Mouse (Mus musculus) ovary, postnatal 36 days (tissue): ENCODE results near the gene St8sia6.

Experiments
- DNase-seq: peaks from one replicate; pipeline ENCODE4 v3.0.0; 2022; ENCODE audit warnings: low spot score, mixed read lengths

The St8sia6 gene

DNA sequence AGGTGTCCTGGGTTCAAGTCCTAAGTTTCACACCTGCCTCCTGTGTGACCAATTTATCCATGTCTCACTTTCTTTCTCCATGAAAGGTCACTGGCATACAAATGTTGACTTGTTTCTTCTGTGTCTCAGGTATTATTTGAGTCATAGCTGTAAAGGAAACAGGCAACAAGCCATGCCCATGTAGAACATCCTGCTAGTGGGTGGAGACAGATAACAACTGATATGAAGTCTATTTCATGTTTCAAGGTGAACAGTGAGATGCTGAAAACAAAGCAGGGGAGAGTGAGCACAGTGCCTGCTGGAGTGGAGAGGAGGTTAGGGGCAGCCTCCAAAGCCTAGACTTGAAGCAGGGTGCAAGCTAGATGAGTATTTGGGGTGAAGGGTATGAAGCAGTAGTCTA, 33.5 kb downstream of the St8sia6 start:
- DNase-seq = no peak

GRCm38 (mm10) chr2:13757412-13757811, 36.5 kb downstream of the St8sia6 start:
- no peak for DNase-seq

DNA sequence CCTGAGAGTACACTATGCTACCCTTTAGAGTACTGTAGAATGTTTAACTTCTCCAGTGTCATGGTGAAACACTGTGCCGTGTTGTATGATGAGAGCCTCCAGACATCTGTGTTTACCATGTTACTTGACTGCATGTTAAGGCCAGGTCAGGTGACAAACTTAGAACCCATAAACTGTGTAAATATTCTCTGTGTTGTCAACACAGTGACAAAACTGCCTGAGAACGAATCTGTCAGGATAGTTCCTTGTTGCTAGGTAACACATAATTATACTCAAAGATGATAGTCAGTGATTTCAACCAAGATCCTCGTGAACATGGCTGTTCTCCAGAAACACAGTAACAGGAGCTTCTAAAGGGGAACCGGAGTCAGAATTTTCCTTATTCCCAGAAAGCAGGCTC, 38.1 kb downstream of the St8sia6 start:
- DNase-seq = no peak

GRCm38 (mm10) chr2:13751691-13752090, 42.2 kb downstream of the St8sia6 start:
- no peak for DNase-seq

DNA sequence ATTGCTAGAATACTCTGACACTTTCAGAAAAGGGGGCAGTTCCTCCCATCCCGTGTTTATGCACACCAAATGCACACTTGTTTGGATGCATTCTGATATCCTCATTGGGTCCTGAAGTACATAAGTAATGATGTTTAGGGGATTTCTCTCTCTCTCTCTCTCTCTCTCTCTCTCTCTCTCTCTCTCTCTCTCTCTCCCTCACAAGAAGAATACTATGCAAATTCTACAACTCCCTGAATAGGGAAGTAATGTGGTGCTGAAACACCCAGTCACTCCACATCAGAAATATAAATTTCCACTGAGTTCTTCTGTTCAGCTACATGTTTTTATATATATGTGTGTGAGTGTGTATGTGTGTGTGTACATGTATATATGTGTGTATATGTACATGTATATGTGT, 43.1 kb downstream of the St8sia6 start:
- no peak for DNase-seq

DNA sequence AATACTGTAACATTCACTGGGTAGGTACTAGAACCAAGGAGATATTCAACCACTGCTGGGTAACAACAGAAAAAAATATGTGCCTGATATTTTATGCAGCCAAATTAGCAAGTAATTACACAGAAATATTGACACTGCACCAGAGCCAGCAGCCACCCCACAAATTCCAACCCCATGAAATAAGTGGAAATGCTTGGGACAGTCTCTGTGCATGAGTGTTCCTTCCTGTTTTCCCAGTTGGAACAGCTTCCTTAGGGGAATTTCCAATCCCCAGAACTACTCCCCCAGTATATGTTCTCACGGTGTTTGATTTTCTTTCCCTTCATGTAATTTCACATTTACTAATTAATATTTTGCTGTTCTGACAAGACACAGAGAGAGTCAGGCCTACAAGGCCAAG, 43.8 kb downstream of the St8sia6 start:
- no peak for DNase-seq

DNA sequence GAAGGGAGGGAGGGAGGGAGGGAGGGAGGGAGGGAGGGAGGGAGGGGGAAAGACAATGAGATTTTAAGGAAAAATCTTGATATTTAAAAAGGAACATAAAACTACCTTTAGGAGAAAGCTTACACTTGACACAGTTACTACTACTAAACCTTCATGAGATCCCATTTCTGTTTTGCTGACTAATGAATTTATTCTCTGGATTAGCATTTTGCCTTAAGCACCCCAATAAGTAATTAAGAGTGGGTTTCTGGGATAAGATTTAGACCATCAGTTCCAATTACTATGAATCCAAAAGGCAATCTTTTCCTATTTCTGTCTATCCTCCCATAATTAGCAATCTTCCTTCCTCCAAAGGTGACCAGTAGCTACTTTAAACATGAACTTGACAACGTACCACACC, 44.7 kb downstream of the St8sia6 start:
- DNase-seq = no peak

DNA sequence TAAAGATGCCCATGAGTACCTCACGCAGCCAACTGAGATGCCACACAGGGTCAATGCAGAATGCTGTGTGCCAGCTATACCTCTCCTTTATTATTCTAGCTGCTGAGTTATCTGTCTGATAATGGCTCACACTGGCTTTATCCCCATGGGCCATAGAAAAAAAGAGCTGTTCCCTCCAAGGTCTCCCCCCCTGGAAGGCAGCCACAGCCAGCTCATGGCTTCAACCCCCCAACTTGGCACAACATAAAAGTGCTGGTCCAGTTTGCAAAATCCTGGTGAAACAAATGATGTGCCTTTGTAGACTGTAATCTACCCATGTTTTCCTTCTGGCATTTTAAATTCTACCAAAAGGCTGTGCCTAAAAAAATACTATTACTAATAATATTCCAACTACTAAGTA, 46.3 kb downstream of the St8sia6 start:
- no peak for DNase-seq

GRCm38 (mm10) chr2:13746023-13746422, 47.8 kb downstream of the St8sia6 start:
- DNase-seq = no peak

- no peak for DNase-seq
Measured at GRCm38 (mm10) chr2:13738704-13739103, 55.2 kb downstream of the St8sia6 start.

GRCm38 (mm10) chr2:13727901-13728300, 66.0 kb downstream of the St8sia6 start:
- DNase-seq = no peak

DNA sequence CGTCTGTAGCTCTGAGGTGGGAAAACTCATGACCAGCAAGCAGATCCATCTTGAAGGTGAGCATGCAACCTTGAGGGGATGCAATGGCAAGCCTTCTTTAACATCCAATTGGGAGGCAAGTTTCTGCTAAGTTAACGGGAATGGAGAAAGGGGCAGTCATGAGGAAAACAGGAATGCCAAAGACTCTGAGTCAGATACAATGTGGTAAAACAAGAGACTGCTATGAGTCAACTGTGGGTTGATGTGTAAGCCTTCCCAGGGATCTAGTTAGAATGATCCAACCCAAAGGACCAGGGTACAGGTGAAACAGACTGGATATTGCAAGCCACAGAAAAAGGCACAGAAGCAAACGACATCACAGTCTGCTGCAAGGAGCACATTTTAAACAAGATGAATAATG, 68.3 kb downstream of the St8sia6 start:
- no peak for DNase-seq

DNA sequence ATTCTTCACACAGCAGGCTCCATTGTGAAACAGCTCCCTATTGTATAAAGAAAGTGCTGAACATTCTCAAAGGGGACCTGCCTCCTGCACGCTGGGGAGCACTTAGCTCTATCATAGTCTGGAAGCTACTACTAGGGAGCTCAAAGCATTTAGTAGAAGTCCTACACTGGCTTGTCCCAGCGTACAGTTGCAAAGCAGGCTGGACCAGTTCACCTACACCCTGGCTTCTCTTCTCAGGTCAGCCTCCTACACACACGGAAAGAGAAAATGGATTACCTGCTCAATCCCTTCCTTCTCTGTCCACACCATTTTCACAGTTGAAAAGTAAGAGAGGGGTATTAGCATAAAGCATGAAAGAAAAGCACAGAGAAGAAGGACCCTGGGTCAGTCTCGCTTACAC, 71.6 kb downstream of the St8sia6 start:
- DNase-seq = no peak

GRCm38 (mm10) chr2:13718628-13719185, 75.2 kb downstream of the St8sia6 start:
- no peak for DNase-seq

GRCm38 (mm10) chr2:13708785-13709184, 85.1 kb downstream of the St8sia6 start:
- no peak for DNase-seq

GRCm38 (mm10) chr2:13697514-13697913, 96.3 kb downstream of the St8sia6 start:
- no peak for DNase-seq

DNA sequence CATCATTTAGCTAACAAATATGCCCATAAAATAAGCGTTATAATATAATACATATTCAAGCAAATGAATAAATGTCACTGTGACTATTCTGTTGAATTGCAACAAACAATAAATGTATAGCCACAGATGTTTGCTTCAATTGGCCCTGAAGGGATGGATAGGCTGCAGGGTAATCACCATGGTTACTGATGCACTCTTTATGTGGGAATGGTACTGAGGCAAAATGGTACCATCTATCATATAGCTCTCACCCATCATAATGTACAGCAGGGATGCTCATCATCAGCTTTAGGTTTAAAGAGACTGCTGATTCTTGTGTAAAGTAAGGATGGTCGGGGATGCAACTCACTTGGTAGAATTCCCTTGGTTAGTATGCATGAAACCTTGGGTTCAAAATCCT, 99.4 kb downstream of the St8sia6 start:
- no peak for DNase-seq

GRCm38 (mm10) chr2:13684380-13684779, 109.5 kb downstream of the St8sia6 start:
- no peak for DNase-seq

- no peak for DNase-seq
Measured at GRCm38 (mm10) chr2:13683205-13683570, 110.7 kb downstream of the St8sia6 start.

- no peak for DNase-seq
Measured at GRCm38 (mm10) chr2:13682488-13683204, 111.2 kb downstream of the St8sia6 start.

DNA sequence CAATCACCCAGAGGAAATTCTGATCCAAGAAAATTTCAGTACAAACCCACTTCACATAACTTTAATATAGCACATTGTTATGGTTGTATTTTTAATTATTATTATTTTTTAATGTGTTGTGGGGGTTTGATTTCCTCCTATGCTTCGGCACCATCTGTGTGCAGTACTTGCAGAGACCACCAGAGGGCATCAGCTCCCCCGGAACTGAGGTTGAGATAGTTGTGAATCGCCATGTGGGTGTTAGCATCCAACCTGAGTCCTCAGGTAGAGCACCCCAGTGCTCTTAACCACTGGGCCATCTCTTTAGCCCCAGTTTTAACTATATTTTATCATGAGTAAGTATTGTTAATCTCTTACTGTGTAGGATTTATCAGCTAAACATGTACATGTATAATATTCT, 120.9 kb downstream of the St8sia6 start:
- no peak for DNase-seq

DNA sequence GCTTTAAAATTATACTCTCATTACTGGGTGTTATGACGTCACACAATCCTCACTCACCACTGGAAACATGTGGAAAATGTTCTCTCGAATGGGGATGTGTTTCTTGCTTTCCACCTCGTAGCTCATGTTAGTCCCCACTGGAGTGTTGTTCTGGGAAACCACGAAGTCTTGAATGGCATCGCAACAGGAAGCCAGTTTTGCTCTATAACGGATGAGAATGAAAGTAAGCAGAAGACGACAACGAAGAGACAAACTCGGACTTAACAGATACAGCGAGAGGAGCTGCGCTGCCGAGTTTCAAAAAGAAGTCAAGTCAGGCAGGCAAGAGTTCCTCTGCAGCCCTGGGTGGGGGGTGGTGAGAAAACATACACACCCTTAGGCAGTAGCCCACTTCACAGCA, 121.4 kb downstream of the St8sia6 start:
- no peak for DNase-seq

- DNase-seq = no peak
Measured at GRCm38 (mm10) chr2:13634866-13635265, 159.0 kb downstream of the St8sia6 start.

DNA sequence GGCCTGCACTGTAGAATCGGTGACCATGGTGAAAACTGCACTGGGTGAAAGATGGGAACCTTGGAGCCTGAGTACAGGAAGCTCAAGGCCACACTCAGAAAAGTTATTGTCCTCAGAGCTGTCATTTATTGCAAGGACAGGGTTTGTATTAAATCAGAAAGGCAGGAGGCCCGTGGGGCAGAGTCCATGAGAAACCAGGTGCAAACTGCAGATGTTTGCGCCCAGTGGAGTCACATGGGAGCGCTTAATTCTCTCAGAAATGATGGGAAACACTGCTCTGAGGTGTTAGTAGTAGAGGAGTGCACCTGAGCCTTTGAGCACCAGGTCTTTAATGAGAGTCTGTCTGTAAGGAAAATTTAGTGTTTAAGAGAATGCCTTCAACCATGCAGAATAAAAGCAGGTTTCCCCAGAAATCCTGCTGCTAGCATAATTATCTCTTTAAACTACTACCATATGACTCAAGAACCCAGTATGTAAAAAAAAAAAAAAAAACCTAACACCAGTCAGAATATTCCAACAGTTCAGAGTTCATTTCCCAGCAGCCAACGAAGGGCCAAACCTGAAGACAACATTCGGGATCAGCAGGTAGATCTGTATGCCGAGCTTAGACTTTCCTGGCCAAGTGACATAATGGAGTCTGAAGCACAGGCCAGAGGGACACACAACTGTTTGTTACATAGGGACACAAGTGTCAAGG, 163.6 kb downstream of the St8sia6 start:
- DNase-seq = no peak
